Mouse (Mus musculus): Measurements from ENCODE around the gene Atg16l2. TPM values are rescaled to one million over a fixed set of nuclear protein-coding genes. Genes with fewer than 3 reads are reported as not detected.

Gene Atg16l2
- total RNA-seq, 2 experiments from 2014 or later = 5.5 to 7.4 TPM

DNA sequence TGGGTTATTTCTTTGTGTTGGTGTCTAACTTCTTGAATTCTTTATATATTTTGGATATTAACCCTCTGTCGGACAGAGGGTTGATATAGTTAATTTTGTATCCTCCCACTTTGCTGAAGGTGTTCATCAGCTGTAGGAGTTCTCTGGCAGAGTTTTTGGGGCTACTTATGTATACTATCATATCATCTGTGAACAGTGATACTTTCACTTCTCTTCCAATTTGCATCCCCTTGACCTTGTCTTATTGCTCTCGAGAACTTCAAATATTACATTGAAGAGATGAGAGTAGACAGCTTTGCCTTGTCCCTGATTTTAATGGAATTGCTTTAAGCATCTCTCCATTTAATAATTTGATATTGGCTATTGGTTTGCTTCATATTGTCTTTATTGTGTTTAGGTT, 78.5 kb downstream of the Atg16l2 start:
- no peak for DNase-seq

DNA sequence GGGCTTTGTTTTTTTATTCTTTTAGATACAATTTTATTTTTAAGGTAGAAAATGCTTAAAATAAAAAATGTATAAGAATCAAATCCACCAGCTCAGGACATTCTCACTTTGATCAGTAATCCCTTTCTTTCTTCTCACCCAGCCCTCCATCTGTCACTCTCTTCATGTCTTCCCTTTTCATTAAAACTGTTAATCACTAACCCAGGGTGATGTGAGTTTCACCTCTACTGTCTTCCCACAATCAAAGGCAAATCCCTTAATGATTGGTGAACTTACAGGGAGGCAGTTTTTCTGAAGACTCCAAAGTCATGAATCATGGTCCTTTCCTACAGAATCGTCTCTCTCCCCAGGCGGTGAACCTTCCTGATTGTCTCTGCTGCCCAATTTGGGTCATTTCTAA, 85.3 kb downstream of the Atg16l2 start:
- no peak for DNase-seq

- DNase-seq = no peak
Observed at GRCm38 (mm10) chr7:101213515-101214263, 88.4 kb downstream of the Atg16l2 start.

Other genes starting within 250 kb of the Atg16l2 start
- gene Fchsd2, start 209.4 kb downstream of the Atg16l2 start, total RNA-seq (2021) = 10 to 100 TPM; 18.3 to 22.5 TPM
- gene Stard10, start 14.8 kb upstream of the Atg16l2 start, total RNA-seq (2021) = 10 to 100 TPM; 68.5 to 72.5 TPM
- gene Arap1, start 45.8 kb upstream of the Atg16l2 start, total RNA-seq (2021) = 10 to 100 TPM; 31.3 to 35.1 TPM
- gene Gm45837, start 108.6 kb upstream of the Atg16l2 start, total RNA-seq (2021) = 1 to 10 TPM; 2.6 to 3.0 TPM
- 10 to 100 TPM; 43.4 to 49.6 TPM for gene Pde2a, start 119.4 kb upstream of the Atg16l2 start, total RNA-seq (2021)